Mouse (Mus musculus) neural tube, embryonic 11.5 days (tissue): Measurements from ENCODE around the gene Traf6. TPM values are rescaled to one million over a fixed set of nuclear protein-coding genes. Genes with fewer than 3 reads are reported as not detected.

Experiments
- ATAC-seq: fragments of 200-750 bp; cut with Nextera tagmentation; 2 replicates; pipeline ENCODE4 v1.8.0; 2017; ENCODE audit warnings: moderate number of reproducible peaks, mild to moderate bottlenecking, moderate TSS enrichment, moderate library complexity; ENCODE audit not compliant: insufficient read depth, low FRiP score, low TSS enrichment
- DNase-seq: peaks from one replicate; pipeline ENCODE4 v3.0.0-alpha.2; 2015; ENCODE audit warnings: low spot score
- H3K27ac ChIP-seq: fragments of 300-500 bp; sonication (generic); 2 replicates; pipeline ENCODE4 v1.5.1; 2014; ENCODE audit warnings: low read depth, mild to moderate bottlenecking, low read length
- H3K27me3 ChIP-seq: fragments of 300-500 bp; sonication (generic); 2 replicates; pipeline ENCODE4 v1.6.1; 2014; ENCODE audit warnings: mild to moderate bottlenecking, low read length, mixed read lengths; ENCODE audit not compliant: control insufficient read depth, insufficient read depth
- H3K36me3 ChIP-seq: fragments of 300-500 bp; sonication (generic); 2 replicates; pipeline ENCODE4 v1.6.1; 2014; ENCODE audit warnings: mild to moderate bottlenecking, low read length, moderate library complexity, mixed read lengths; ENCODE audit not compliant: control insufficient read depth, insufficient read depth
- H3K4me1 ChIP-seq: fragments of 300-500 bp; sonication (generic); 2 replicates; pipeline ENCODE4 v1.6.1; 2014; ENCODE audit warnings: low read length, mixed read lengths; ENCODE audit not compliant: control insufficient read depth, insufficient read depth
- H3K4me2 ChIP-seq: fragments of 300-500 bp; sonication (generic); 2 replicates; pipeline ENCODE4 v1.6.1; 2014; ENCODE audit warnings: low read depth, mild to moderate bottlenecking, moderate library complexity
- H3K4me3 ChIP-seq: fragments of 300-500 bp; sonication (generic); 2 replicates; pipeline ENCODE4 v1.5.1; 2014; ENCODE audit warnings: low read depth, low read length
- H3K9ac ChIP-seq: fragments of 300-500 bp; sonication (generic); 2 replicates; pipeline ENCODE4 v1.6.1; 2014; ENCODE audit warnings: mild to moderate bottlenecking, low read length
- H3K9me3 ChIP-seq: fragments of 300-500 bp; sonication (generic); 2 replicates; pipeline ENCODE4 v1.6.1; 2016; ENCODE audit warnings: low read length; ENCODE audit not compliant: control insufficient read depth
- WGBS: fragments of 180-500 bp; shearing (Covaris S2); extraction: QIAGEN DNeasy Blood & Tissue Kit; methylation state at CpG from one replicate; pipeline ENCODE4 v1.1.7; 2014; 5-methylcytosine and 5-hydroxymethylcytosine counted together
- polyA plus RNA-seq: library from polyadenylated mRNA; unstranded; fragments of >200 nt; fragmentation: Nextera tagmentation; extraction: Ambion mirVana; gene quantifications from 2 replicates; pipeline ENCODE4 v1.2.1, GENCODE M21; 2014

Gene Traf6
- polyA plus RNA-seq, 1 experiment from 2014 or later: 22.0 TPM

- DNase-seq: no peak
- no peak overlapping the region for H3K27ac ChIP-seq
- peaks cover 3% of the 10 kb centered on the region; the same call in 1 of the 2 replicates for H3K36me3 ChIP-seq
- H3K27me3 ChIP-seq: no peaks in the 10 kb centered on the region
- H3K9me3 ChIP-seq: no peaks in the 10 kb centered on the region
- no peaks in the 10 kb centered on the region for H3K4me1 ChIP-seq
- no peak overlapping the region for H3K9ac ChIP-seq
- no peak for ATAC-seq
- H3K4me3 ChIP-seq: no peak overlapping the region
- H3K4me2 ChIP-seq: no peak overlapping the region
- WGBS: 92% methylated on average over 5 of the region's 5 CpGs
Observed at GRCm38 (mm10) chr2:101688011-101688410, 9.8 kb downstream of the Traf6 start.

GRCm38 (mm10) chr2:101690252-101690827, 12.1 kb downstream of the Traf6 start:
- no peaks in the 10 kb centered on the region for H3K27me3 ChIP-seq
- no peak overlapping the region for H3K4me2 ChIP-seq
- no peak overlapping the region for H3K4me3 ChIP-seq
- no peaks in the 10 kb centered on the region for H3K9me3 ChIP-seq
- ATAC-seq (no peak), DNase-seq (no peak)
- WGBS: 93% methylated on average over 9 of the region's 9 CpGs
- peaks cover 3% of the 10 kb centered on the region; the same call in 1 of the 2 replicates for H3K36me3 ChIP-seq
- H3K4me1 ChIP-seq: no peaks in the 10 kb centered on the region
- no peak overlapping the region for H3K27ac ChIP-seq
- no peak overlapping the region for H3K9ac ChIP-seq

GRCm38 (mm10) chr2:101693043-101693442, 14.8 kb downstream of the Traf6 start:
- H3K4me2 ChIP-seq: no peak overlapping the region
- no peak for DNase-seq
- no peaks in the 10 kb centered on the region for H3K9me3 ChIP-seq
- H3K27me3 ChIP-seq: no peaks in the 10 kb centered on the region
- H3K4me3 ChIP-seq: no peak overlapping the region
- WGBS: 79% methylated on average over 4 of the region's 4 CpGs
- peaks cover 11% of the 10 kb centered on the region for H3K36me3 ChIP-seq
- H3K9ac ChIP-seq: no peak overlapping the region
- H3K27ac ChIP-seq: no peak overlapping the region
- no peak for ATAC-seq
- H3K4me1 ChIP-seq: no peaks in the 10 kb centered on the region

- DNase-seq (peak; percentile 24), ATAC-seq (no peak)
- Histone ChIP-seq H3K9me3 (no peaks in the 10 kb centered on the region), H3K4me2 (no peak overlapping the region), H3K36me3 (peaks cover 11% of the 10 kb centered on the region), H3K27ac (no peak overlapping the region), H3K4me1 (no peaks in the 10 kb centered on the region), H3K9ac (no peak overlapping the region), H3K27me3 (no peaks in the 10 kb centered on the region), H3K4me3 (no peak overlapping the region)
- 60% methylated on average over 5 of the region's 5 CpGs for WGBS
Observed at GRCm38 (mm10) chr2:101693577-101694215, 15.5 kb downstream of the Traf6 start.

GRCm38 (mm10) chr2:101695584-101695983, 17.4 kb downstream of the Traf6 start:
- no peaks in the 10 kb centered on the region for H3K27me3 ChIP-seq
- H3K4me2 ChIP-seq: no peak overlapping the region
- ATAC-seq (no peak), DNase-seq (no peak)
- H3K4me1 ChIP-seq: no peaks in the 10 kb centered on the region
- peaks cover 11% of the 10 kb centered on the region for H3K36me3 ChIP-seq
- no peak overlapping the region for H3K9ac ChIP-seq
- 93% methylated on average over 7 of the region's 7 CpGs for WGBS
- H3K4me3 ChIP-seq: no peak overlapping the region
- no peak overlapping the region for H3K27ac ChIP-seq
- no peaks in the 10 kb centered on the region for H3K9me3 ChIP-seq

GRCm38 (mm10) chr2:101699284-101699683, 21.1 kb downstream of the Traf6 start:
- WGBS: 91% methylated on average over 4 of the region's 4 CpGs

GRCm38 (mm10) chr2:101705941-101706485, 27.8 kb downstream of the Traf6 start:
- Histone ChIP-seq H3K36me3 (no peaks in the 10 kb centered on the region), H3K9me3 (no peaks in the 10 kb centered on the region), H3K27ac (no peak overlapping the region), H3K27me3 (no peaks in the 10 kb centered on the region), H3K4me3 (no peak overlapping the region), H3K4me2 (no peak overlapping the region), H3K4me1 (no peaks in the 10 kb centered on the region), H3K9ac (no peak overlapping the region)
- no peak for ATAC-seq
- 58% methylated on average over 5 of the region's 5 CpGs for WGBS
- no peak for DNase-seq

More at GRCm38 (mm10) chr2:101699284-101699683, 21.1 kb downstream of the Traf6 start:
- H3K4me1 ChIP-seq: no peaks in the 10 kb centered on the region
- H3K4me2 ChIP-seq: no peak overlapping the region
- DNase-seq (no peak), ATAC-seq (no peak)
- H3K36me3 ChIP-seq: peaks cover 8% of the 10 kb centered on the region
- H3K4me3 ChIP-seq: no peak overlapping the region
- no peak overlapping the region for H3K9ac ChIP-seq
- no peak overlapping the region for H3K27ac ChIP-seq
- no peaks in the 10 kb centered on the region for H3K27me3 ChIP-seq
- H3K9me3 ChIP-seq: no peaks in the 10 kb centered on the region

- H3K9me3 ChIP-seq: no peaks in the 10 kb centered on the region
- H3K9ac ChIP-seq: no peak overlapping the region
- no peak overlapping the region for H3K27ac ChIP-seq
- no peaks in the 10 kb centered on the region for H3K4me1 ChIP-seq
- H3K27me3 ChIP-seq: no peaks in the 10 kb centered on the region
- WGBS: 94% methylated on average over 3 of the region's 3 CpGs
- H3K36me3 ChIP-seq: no peaks in the 10 kb centered on the region
- DNase-seq: no peak
- no peak overlapping the region for H3K4me2 ChIP-seq
- ATAC-seq: no peak
- no peak overlapping the region for H3K4me3 ChIP-seq
Observed at GRCm38 (mm10) chr2:101711608-101712007, 33.4 kb downstream of the Traf6 start.
